ENCODE assay signal across 8 mouse cellular contexts in the genomic region with DNA sequence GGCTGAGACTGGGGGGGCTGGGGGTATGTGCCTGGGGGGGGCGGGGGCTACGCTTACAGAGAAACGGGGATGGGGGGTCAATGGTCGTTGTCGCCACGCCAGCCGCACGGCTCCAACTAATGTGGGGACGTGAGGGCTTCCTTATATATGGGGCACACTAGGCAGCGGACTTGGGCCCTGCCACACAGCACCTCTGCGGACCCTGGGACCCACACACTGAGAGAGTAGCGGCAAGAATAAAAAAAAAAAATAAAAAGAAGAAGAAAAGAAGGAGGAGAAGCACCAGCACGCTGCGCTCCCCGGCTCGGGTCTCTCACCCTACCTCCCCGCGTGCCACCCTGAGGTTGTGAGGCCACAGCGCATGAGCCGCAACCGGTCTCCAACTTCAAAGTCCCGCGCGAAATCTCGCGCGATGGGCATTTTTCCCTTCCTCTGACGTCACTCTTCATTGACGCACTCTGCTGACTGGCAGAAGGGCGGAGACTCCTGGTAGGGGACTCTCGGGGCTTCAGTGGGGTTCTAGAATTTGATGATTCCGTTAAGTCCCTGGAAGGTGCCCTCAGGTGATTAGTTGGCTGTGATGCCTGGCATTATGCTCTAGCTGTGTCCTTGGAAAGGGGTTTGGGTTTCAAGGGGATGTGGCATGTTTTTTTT. TPM values are rescaled to one million over a fixed set of nuclear protein-coding genes. Genes with fewer than 3 reads are reported as not detected.
DNase-seq lines count a peak whose midpoint lies in the region; ATAC-seq and TF ChIP-seq lines count a peak whose summit lies in the region.

No protein-coding gene starts in this region.

- peaks cover 4% of the 10 kb centered on the region for H3K36me3 ChIP-seq in G1E (replicated peaks)
- no peaks in the 10 kb centered on the region for H3K36me3 ChIP-seq in forebrain, embryonic 16.5 days (ENCODE audit: control insufficient read depth, insufficient read depth)
- H3K36me3 ChIP-seq in lung, embryonic 15.5 days, result no peaks in the 10 kb centered on the region

- peak overlapping the region; percentile 58 for H3K4me2 ChIP-seq in forebrain, embryonic 16.5 days (ENCODE audit: low read length)
- H3K4me2 ChIP-seq in lung, embryonic 15.5 days, result peak overlapping the region; percentile 74

- H3K27ac ChIP-seq in forebrain, embryonic 16.5 days (ENCODE audit: low read length), result peak overlapping the region; percentile 80
- peak overlapping the region; percentile 44 for H3K27ac ChIP-seq in lung, embryonic 15.5 days

- ATAC-seq in G1E (ENCODE audit: extremely low read depth, insufficient number of reproducible peaks, low FRiP score, poor library complexity, severe bottlenecking), result peak; percentile 93
- peak; percentile 95 for ATAC-seq in forebrain, embryonic 16.5 days
- ATAC-seq in lung, embryonic 15.5 days (ENCODE audit: borderline replicate concordance, extremely low read depth, low FRiP score, low TSS enrichment), result peak; percentile 91

- peak overlapping the region; percentile 76 for H3K4me3 ChIP-seq in G1E (ENCODE audit: low read depth, low read length)
- peak overlapping the region; percentile 63 for H3K4me3 ChIP-seq in forebrain, embryonic 16.5 days (replicated peaks; ENCODE audit: low read length)
- peak overlapping the region; percentile 55 for H3K4me3 ChIP-seq in lung, embryonic 15.5 days

- peak overlapping the region; percentile 69 for H3K9ac ChIP-seq in forebrain, embryonic 16.5 days (replicated peaks; ENCODE audit: low read depth, low read length)
- H3K9ac ChIP-seq in lung, embryonic 15.5 days, result peak overlapping the region; percentile 54

- no peaks in the 10 kb centered on the region for H3K27me3 ChIP-seq in G1E (ENCODE audit: insufficient read depth, low read length)
- H3K27me3 ChIP-seq in forebrain, embryonic 16.5 days (replicated peaks; ENCODE audit: control insufficient read depth, insufficient read depth, low read length), result no peaks in the 10 kb centered on the region
- H3K27me3 ChIP-seq in lung, embryonic 15.5 days, result no peaks in the 10 kb centered on the region

- no peak for TF ChIP-seq CTCF in G1E (IDR thresholded peaks at IDR 0.05; ENCODE audit: low read depth, low read length)

- DNase-seq in G1E (ENCODE audit: low spot score), result peak; percentile 68
- DNase-seq in cerebellum, adult 18-20 months, result peak; percentile 90
- DNase-seq in heart, postnatal 4 days, result peak; percentile 93
- DNase-seq in layer of hippocampus, adult 8-10 months (ENCODE audit: low spot score in 2 of 2), result peak; percentile 94
- DNase-seq in ovary, adult 18-20 months (ENCODE audit: low spot score), result peak; percentile 85
- DNase-seq in thymus, postnatal 0 days (ENCODE audit: low spot score), result peak; percentile 93

- H3K9me3 ChIP-seq in G1E (replicated peaks), result no peaks in the 10 kb centered on the region
- H3K9me3 ChIP-seq in forebrain, embryonic 16.5 days (ENCODE audit: control insufficient read depth, low read length), result no peaks in the 10 kb centered on the region
- no peaks in the 10 kb centered on the region for H3K9me3 ChIP-seq in lung, embryonic 15.5 days

- 12% methylated on average over 31 of the region's 32 CpGs for WGBS in forebrain, embryonic 16.5 days
- WGBS in lung, embryonic 15.5 days, result 18% methylated on average over 30 of the region's 32 CpGs

- H3K4me1 ChIP-seq in G1E (ENCODE audit: insufficient read depth, low read depth, low read length), result peaks cover 9% of the 10 kb centered on the region
- H3K4me1 ChIP-seq in forebrain, embryonic 16.5 days (replicated peaks; ENCODE audit: control insufficient read depth, insufficient read depth, low read length), result no peaks in the 10 kb centered on the region
- 0 out of 2 replicates have a peak, but pooled peaks cover 6% of the 10 kb centered on the region for H3K4me1 ChIP-seq in lung, embryonic 15.5 days

RNA-seq across cellular contexts. Expression of a gene that starts 0.5 kb away (rescaled TPM):
- 20.2 and 23.1 TPM in 2 replicates for total RNA-seq in G1E (2014; fragmentation: Nextera tagmentation)
- total RNA-seq in G1E (2017), result 10.3 and 12.2 TPM in 2 replicates
- polyA plus RNA-seq in G1E (2012), result 1.4 and 1.5 TPM in 2 replicates
- polyA plus RNA-seq in forebrain, embryonic 16.5 days (2015; fragmentation: Nextera tagmentation; extraction: Ambion mirVana), result 13.9 and 15.3 TPM in 2 replicates
- total RNA-seq in heart, postnatal 4 days (2021), result 1 to 10 TPM; 3.9 to 4.1 TPM
- 10 to 100 TPM; 28.7 to 37.9 (median 32.9) TPM for total RNA-seq in layer of hippocampus, adult 8-10 months (2022)
- 1.4 and 1.5 TPM in 2 replicates for polyA plus RNA-seq in lung, embryonic 15.5 days (2015; fragmentation: Nextera tagmentation; extraction: Ambion mirVana)
- polyA plus RNA-seq in thymus, postnatal 0 days (2015; fragmentation: Nextera tagmentation; extraction: Ambion mirVana), result 2.5 TPM in 2 replicates

RNA-seq across cellular contexts. Expression of a gene that starts 29.3 kb away (rescaled TPM):
- 33.8 and 36.3 TPM in 2 replicates for total RNA-seq in G1E (2014; fragmentation: Nextera tagmentation)
- total RNA-seq in G1E (2017), result 77.7 and 83.2 TPM in 2 replicates
- polyA plus RNA-seq in G1E (2012), result 1.6 and 2.1 TPM in 2 replicates
- 25.2 and 30.8 TPM in 2 replicates for polyA plus RNA-seq in forebrain, embryonic 16.5 days (2015; fragmentation: Nextera tagmentation; extraction: Ambion mirVana)
- total RNA-seq in heart, postnatal 4 days (2021), result 10 to 100 TPM; 17.3 to 19.3 TPM
- 10 to 100 TPM; 37.8 to 41.6 (median 41.1) TPM for total RNA-seq in layer of hippocampus, adult 8-10 months (2022)
- 31.6 and 35.7 TPM in 2 replicates for polyA plus RNA-seq in lung, embryonic 15.5 days (2015; fragmentation: Nextera tagmentation; extraction: Ambion mirVana)
- 28.5 and 29.7 TPM in 2 replicates for polyA plus RNA-seq in thymus, postnatal 0 days (2015; fragmentation: Nextera tagmentation; extraction: Ambion mirVana)

RNA-seq across cellular contexts. Expression of a gene that starts 29.5 kb away (rescaled TPM):
- 53.4 and 58.1 TPM in 2 replicates for total RNA-seq in G1E (2014; fragmentation: Nextera tagmentation)
- total RNA-seq in G1E (2017), result 16.0 and 16.4 TPM in 2 replicates
- 108 and 126 TPM in 2 replicates for polyA plus RNA-seq in G1E (2012)
- polyA plus RNA-seq in forebrain, embryonic 16.5 days (2015; fragmentation: Nextera tagmentation; extraction: Ambion mirVana), result 109 and 112 TPM in 2 replicates
- total RNA-seq in heart, postnatal 4 days (2021), result 10 to 100 TPM; 76.5 to 81.4 TPM
- total RNA-seq in layer of hippocampus, adult 8-10 months (2022), result 10 to 100 TPM; 45.6 to 57.6 (median 53.9) TPM
- polyA plus RNA-seq in lung, embryonic 15.5 days (2015; fragmentation: Nextera tagmentation; extraction: Ambion mirVana), result 129 and 132 TPM in 2 replicates
- 198 and 205 TPM in 2 replicates for polyA plus RNA-seq in thymus, postnatal 0 days (2015; fragmentation: Nextera tagmentation; extraction: Ambion mirVana)

Comparison
In these comparisons a context has a peak if more than half of its experiments do, and no peak if none do; other contexts are left out.
1. Peak in every context shown above with its lines: DNase-seq, ATAC-seq, H3K4me3 ChIP-seq and H3K27ac ChIP-seq.